Mouse (Mus musculus): ENCODE results near the gene Ccdc9. TPM values are rescaled to one million over a fixed set of nuclear protein-coding genes. Genes with fewer than 3 reads are reported as not detected.

The Ccdc9 gene
- total and polyA plus RNA-seq, 2 experiments from 2014 or later = 13.6 to 31.5 TPM

DNA sequence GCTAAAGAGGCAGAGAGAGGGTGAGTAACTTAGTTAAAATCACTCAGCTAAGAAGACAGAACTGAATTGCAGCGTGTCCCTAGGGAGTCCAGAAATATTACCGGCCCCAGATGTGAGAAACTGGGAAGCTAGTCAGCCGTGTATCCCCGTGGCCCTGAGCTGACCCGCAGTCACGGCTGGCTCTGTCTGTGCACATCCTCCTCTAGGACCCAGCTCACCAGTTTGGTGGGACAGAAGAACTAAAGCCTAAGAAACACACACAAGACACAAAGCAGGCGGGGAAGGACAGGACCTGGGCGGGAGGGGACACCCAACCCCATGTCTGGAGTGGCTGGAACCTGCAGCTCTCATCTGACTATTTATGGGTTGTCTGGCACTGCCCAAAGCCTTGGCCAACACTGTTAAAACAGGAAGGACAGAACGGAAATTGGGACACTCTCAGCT is 47.0 kb downstream of the Ccdc9 start:
- H3K9ac ChIP-seq (replicated peaks; ENCODE audit: low read length, poor library complexity, severe bottlenecking) = no peak overlapping the region
- H3K4me3 ChIP-seq (ENCODE audit: low read depth, low read length) = no peak overlapping the region
- no peaks in the 10 kb centered on the region for H3K4me1 ChIP-seq (ENCODE audit: insufficient read depth, low read length)
- 63% methylated on average over 9 of the region's 9 CpGs for WGBS
- no peaks in the 10 kb centered on the region for H3K27me3 ChIP-seq (ENCODE audit: insufficient read depth, low read length)
- no peak for DNase-seq (ENCODE audit: low spot score)
- no peak for TF ChIP-seq CTCF (IDR thresholded peaks at IDR 0.05)
- H3K9me3 ChIP-seq (ENCODE audit: low read length) = no peaks in the 10 kb centered on the region
- no peaks in the 10 kb centered on the region for H3K36me3 ChIP-seq (ENCODE audit: insufficient read depth, low read length)
- ATAC-seq (ENCODE audit: low FRiP score) = no peak
- no peak overlapping the region for H3K4me2 ChIP-seq (ENCODE audit: low read depth, low read length, poor library complexity, severe bottlenecking)
- H3K27ac ChIP-seq (ENCODE audit: low read depth, low read length) = no peak overlapping the region

DNA sequence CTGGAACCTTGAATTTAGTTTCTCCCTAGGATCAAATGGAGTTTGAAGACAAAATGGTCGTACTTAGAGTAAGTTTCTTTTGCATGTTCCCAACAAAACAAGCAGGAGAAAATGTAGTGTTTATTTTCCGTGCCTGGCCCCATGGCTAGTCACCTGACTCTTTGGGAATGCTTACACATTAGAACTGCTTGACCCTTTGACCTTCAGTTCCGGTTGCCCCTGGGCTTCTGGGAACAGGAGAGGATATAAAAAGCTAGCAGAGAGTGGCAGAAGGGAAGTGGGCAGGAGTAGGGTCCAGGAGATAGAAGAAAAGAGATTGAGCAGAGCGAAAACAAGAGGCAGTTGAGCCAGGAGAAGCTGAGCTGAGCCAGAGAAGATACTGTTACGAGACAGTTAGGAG is 56.7 kb downstream of the Ccdc9 start:
- no peak overlapping the region for H3K4me3 ChIP-seq (ENCODE audit: low read depth, low read length)
- H3K9me3 ChIP-seq (ENCODE audit: low read length) = no peaks in the 10 kb centered on the region
- no peak for TF ChIP-seq CTCF (IDR thresholded peaks at IDR 0.05)
- ATAC-seq (ENCODE audit: low FRiP score) (no peak), DNase-seq (ENCODE audit: low spot score) (no peak)
- no peak overlapping the region for H3K9ac ChIP-seq (replicated peaks; ENCODE audit: low read length, poor library complexity, severe bottlenecking)
- no peaks in the 10 kb centered on the region for H3K4me1 ChIP-seq (ENCODE audit: insufficient read depth, low read length)
- H3K36me3 ChIP-seq (ENCODE audit: insufficient read depth, low read length) = no peaks in the 10 kb centered on the region
- no peak overlapping the region for H3K4me2 ChIP-seq (ENCODE audit: low read depth, low read length, poor library complexity, severe bottlenecking)
- WGBS = 62% methylated on average over 5 of the region's 5 CpGs
- no peak overlapping the region for H3K27ac ChIP-seq (ENCODE audit: low read depth, low read length)
- no peaks in the 10 kb centered on the region for H3K27me3 ChIP-seq (ENCODE audit: insufficient read depth, low read length)

Other genes starting within 250 kb of the Ccdc9 start
- 6.3 and 7.0 TPM in 2 replicates for gene Bicra, start 238.9 kb downstream of the Ccdc9 start, total RNA-seq (2014; rRNA removed)
- gene Bicra, start 238.9 kb downstream of the Ccdc9 start, polyA plus RNA-seq (2015; fragmentation: Nextera tagmentation; extraction: Ambion mirVana) = 3.1 and 4.1 TPM in 2 replicates
- gene Zfp541, start 225.0 kb downstream of the Ccdc9 start, total RNA-seq (2014; rRNA removed) = 0.14 and 0.33 TPM in 2 replicates
- gene Zfp541, start 225.0 kb downstream of the Ccdc9 start, polyA plus RNA-seq (2015; fragmentation: Nextera tagmentation; extraction: Ambion mirVana) = 0.15 TPM in 2 replicates
- gene Napa, start 188.3 kb downstream of the Ccdc9 start, total RNA-seq (2014; rRNA removed) = 375 and 403 TPM in 2 replicates
- 236 and 258 TPM in 2 replicates for gene Napa, start 188.3 kb downstream of the Ccdc9 start, polyA plus RNA-seq (2015; fragmentation: Nextera tagmentation; extraction: Ambion mirVana)
- 42.5 and 44.1 TPM in 2 replicates for gene Kptn, start 166.9 kb downstream of the Ccdc9 start, total RNA-seq (2014; rRNA removed)
- 35.9 and 36.7 TPM in 2 replicates for gene Kptn, start 166.9 kb downstream of the Ccdc9 start, polyA plus RNA-seq (2015; fragmentation: Nextera tagmentation; extraction: Ambion mirVana)
- gene Slc8a2, start 157.0 kb downstream of the Ccdc9 start, total RNA-seq (2014; rRNA removed) = 64.2 and 76.0 TPM in 2 replicates
- gene Slc8a2, start 157.0 kb downstream of the Ccdc9 start, polyA plus RNA-seq (2015; fragmentation: Nextera tagmentation; extraction: Ambion mirVana) = 0.96 and 1.1 TPM in 2 replicates
- 93.8 and 111 TPM in 2 replicates for gene Meis3, start 111.7 kb downstream of the Ccdc9 start, total RNA-seq (2014; rRNA removed)
- 106 TPM in 2 replicates for gene Meis3, start 111.7 kb downstream of the Ccdc9 start, polyA plus RNA-seq (2015; fragmentation: Nextera tagmentation; extraction: Ambion mirVana)
- gene Dhx34, start 64.8 kb downstream of the Ccdc9 start, total RNA-seq (2014; rRNA removed) = 18.3 and 21.7 TPM in 2 replicates
- 9.3 and 10.3 TPM in 2 replicates for gene Dhx34, start 64.8 kb downstream of the Ccdc9 start, polyA plus RNA-seq (2015; fragmentation: Nextera tagmentation; extraction: Ambion mirVana)
- gene C5ar2, start 42.6 kb downstream of the Ccdc9 start, total RNA-seq (2014; rRNA removed) = 0.05 and 0.09 TPM in 2 replicates
- gene C5ar2, start 42.6 kb downstream of the Ccdc9 start, polyA plus RNA-seq (2015; fragmentation: Nextera tagmentation; extraction: Ambion mirVana) = 0.14 and 0.20 TPM in 2 replicates
- 0.85 and 1.4 TPM in 2 replicates for gene C5ar1, start 27.3 kb downstream of the Ccdc9 start, total RNA-seq (2014; rRNA removed)
- gene C5ar1, start 27.3 kb downstream of the Ccdc9 start, polyA plus RNA-seq (2015; fragmentation: Nextera tagmentation; extraction: Ambion mirVana) = 1.4 TPM in 2 replicates
- gene Inafm1, start 13.2 kb downstream of the Ccdc9 start, total RNA-seq (2014; rRNA removed) = 58.2 and 60.5 TPM in 2 replicates
- 84.2 and 84.5 TPM in 2 replicates for gene Inafm1, start 13.2 kb downstream of the Ccdc9 start, polyA plus RNA-seq (2015; fragmentation: Nextera tagmentation; extraction: Ambion mirVana)
- 45.1 and 50.6 TPM in 2 replicates for gene Bbc3, start 21.6 kb upstream of the Ccdc9 start, total RNA-seq (2014; rRNA removed)
- 38.9 and 39.0 TPM in 2 replicates for gene Bbc3, start 21.6 kb upstream of the Ccdc9 start, polyA plus RNA-seq (2015; fragmentation: Nextera tagmentation; extraction: Ambion mirVana)
- gene Sae1, start 101.0 kb upstream of the Ccdc9 start, total RNA-seq (2014; rRNA removed) = 84.6 and 98.2 TPM in 2 replicates
- 195 and 199 TPM in 2 replicates for gene Sae1, start 101.0 kb upstream of the Ccdc9 start, polyA plus RNA-seq (2015; fragmentation: Nextera tagmentation; extraction: Ambion mirVana)
- 38.4 and 41.1 TPM in 2 replicates for gene Zc3h4, start 114.1 kb upstream of the Ccdc9 start, total RNA-seq (2014; rRNA removed)
- gene Zc3h4, start 114.1 kb upstream of the Ccdc9 start, polyA plus RNA-seq (2015; fragmentation: Nextera tagmentation; extraction: Ambion mirVana) = 9.2 and 9.7 TPM in 2 replicates
- 43.1 and 55.6 TPM in 2 replicates for gene Tmem160, start 166.0 kb upstream of the Ccdc9 start, total RNA-seq (2014; rRNA removed)
- gene Tmem160, start 166.0 kb upstream of the Ccdc9 start, polyA plus RNA-seq (2015; fragmentation: Nextera tagmentation; extraction: Ambion mirVana) = 105 and 108 TPM in 2 replicates
- 9.4 and 11.1 TPM in 2 replicates for gene Npas1, start 190.9 kb upstream of the Ccdc9 start, total RNA-seq (2014; rRNA removed)
- gene Npas1, start 190.9 kb upstream of the Ccdc9 start, polyA plus RNA-seq (2015; fragmentation: Nextera tagmentation; extraction: Ambion mirVana) = 9.5 and 12.3 TPM in 2 replicates

Measured in midbrain, postnatal 0 days (tissue).